Mouse (Mus musculus) midbrain, embryonic 13.5 days (tissue): ENCODE measurements at regions not wholly inside any gene's neighbourhood (a gene's known extent, or its start where the extent isn't known, plus 50 kb on each side); places are given as distances from the start of the nearest gene placed in this dataset.
"Not testable (repeated sequence)": the region's sequence is repeated elsewhere in the genome, so short reads cannot be mapped to it uniquely, and the experiment has no call there.

Experiments used
- ATAC-seq: fragments of 200-750 bp; cut with Nextera tagmentation; 2 replicates; pipeline ENCODE4 v1.8.0; 2017; ENCODE audit warnings: mild to moderate bottlenecking, moderate TSS enrichment, moderate library complexity
- H3K27ac ChIP-seq: fragments of 300-500 bp; sonication (generic); 2 replicates; pipeline ENCODE4 v1.5.1; 2015; ENCODE audit warnings: inconsistent platforms, mild to moderate bottlenecking, moderate library complexity
- H3K27me3 ChIP-seq: fragments of 300-500 bp; sonication (generic); 2 replicates; pipeline ENCODE4 v1.6.1; 2015; ENCODE audit warnings: mild to moderate bottlenecking, inconsistent platforms
- H3K36me3 ChIP-seq: fragments of 300-500 bp; sonication (generic); 2 replicates; pipeline ENCODE4 v1.6.1; 2015; ENCODE audit warnings: mild to moderate bottlenecking, inconsistent platforms
- H3K4me1 ChIP-seq: fragments of 300-500 bp; sonication (generic); replicated peaks from 2 replicates; pipeline ENCODE4 v1.6.1; 2015; ENCODE audit warnings: inconsistent platforms
- H3K4me2 ChIP-seq: fragments of 300-500 bp; sonication (generic); replicated peaks from 2 replicates; pipeline ENCODE4 v1.6.1; 2015; ENCODE audit warnings: moderate library complexity, mild to moderate bottlenecking, inconsistent platforms
- H3K4me3 ChIP-seq: fragments of 300-500 bp; sonication (generic); replicated peaks from 2 replicates; pipeline ENCODE4 v1.5.1; 2015; ENCODE audit warnings: mild to moderate bottlenecking, inconsistent platforms
- H3K9ac ChIP-seq: fragments of 300-500 bp; sonication (generic); replicated peaks from 2 replicates; pipeline ENCODE4 v1.6.1; 2015; ENCODE audit warnings: mild to moderate bottlenecking, inconsistent platforms
- H3K9me3 ChIP-seq: fragments of 300-500 bp; sonication (generic); 2 replicates; pipeline ENCODE4 v1.6.1; 2016; ENCODE audit warnings: mild to moderate bottlenecking, inconsistent platforms
- WGBS: fragments of 180-500 bp; shearing (Covaris S2); methylation state at CpG from one replicate; pipeline ENCODE4 v1.1.7; 2015; 5-methylcytosine and 5-hydroxymethylcytosine counted together

DNA sequence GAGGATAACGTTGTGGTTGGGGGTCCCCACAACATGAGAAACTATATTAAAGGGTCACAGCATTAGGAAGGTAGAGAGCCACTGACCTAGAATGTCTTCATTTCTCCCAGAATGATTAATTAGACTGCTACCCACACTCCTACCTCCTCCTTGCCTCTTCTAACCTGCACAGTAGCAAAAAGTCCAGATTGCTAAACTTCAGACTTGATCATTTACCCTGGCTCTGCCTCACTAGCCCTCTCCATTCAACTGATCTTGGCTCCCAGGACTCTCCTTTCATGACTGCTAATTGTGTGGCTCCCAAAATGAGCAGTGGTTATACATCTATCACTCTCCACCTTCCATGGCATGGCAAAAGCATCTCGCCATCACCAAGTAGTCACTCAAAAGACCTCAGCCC is 88.1 kb downstream of the Hs1bp3 start:
- no peak for ATAC-seq
- H3K27me3 ChIP-seq = no peaks in the 10 kb centered on the region
- no peaks in the 10 kb centered on the region for H3K9me3 ChIP-seq
- 91% methylated on average over 2 of the region's 2 CpGs for WGBS
- H3K27ac ChIP-seq = no peak overlapping the region
- no peaks in the 10 kb centered on the region for H3K4me1 ChIP-seq
- no peak overlapping the region for H3K9ac ChIP-seq
- no peak overlapping the region for H3K4me2 ChIP-seq
- no peaks in the 10 kb centered on the region for H3K36me3 ChIP-seq
- no peak overlapping the region for H3K4me3 ChIP-seq

DNA sequence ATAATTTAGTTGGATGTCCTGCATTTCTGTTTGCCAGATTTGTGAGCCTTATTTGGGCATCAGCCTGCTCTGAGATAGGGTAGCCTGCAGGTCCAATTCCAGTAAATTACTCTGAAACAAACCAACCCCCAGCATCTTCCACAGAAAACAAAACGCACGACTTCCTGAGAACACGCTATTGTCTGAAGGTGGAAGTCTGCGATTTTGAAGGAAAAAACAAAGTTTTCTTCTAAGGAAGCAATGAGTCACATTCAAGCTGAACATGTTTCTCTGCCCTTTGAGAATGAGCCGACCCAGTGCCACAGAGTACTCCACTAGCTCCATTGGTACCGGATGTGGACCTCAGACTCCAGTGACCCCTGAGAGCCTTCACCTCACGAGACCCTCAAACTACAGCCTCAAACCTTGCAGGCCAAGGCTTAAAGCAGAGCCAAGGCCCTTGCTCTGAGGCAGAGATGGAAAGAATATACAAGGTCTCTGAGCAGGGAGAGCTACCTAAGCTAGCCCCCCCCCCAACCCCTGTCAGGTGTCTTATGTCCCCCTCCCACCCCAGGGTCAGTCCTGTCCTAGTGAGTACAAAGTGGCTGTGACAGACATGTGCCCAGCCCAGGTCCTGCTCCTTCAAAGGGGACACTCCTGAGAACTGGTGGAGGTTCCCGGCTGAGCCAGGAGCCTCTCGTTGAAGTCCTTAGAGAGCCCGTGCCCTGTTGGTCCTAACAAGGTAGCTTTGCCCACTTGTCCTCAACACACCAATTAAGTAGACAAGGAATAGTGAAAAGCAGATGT is 87.3 kb downstream of the Hs1bp3 start:
- Histone ChIP-seq H3K9ac (no peak overlapping the region), H3K4me3 (no peak overlapping the region), H3K36me3 (no peaks in the 10 kb centered on the region), H3K27ac (no peak overlapping the region), H3K4me1 (no peaks in the 10 kb centered on the region), H3K9me3 (no peaks in the 10 kb centered on the region), H3K4me2 (no peak overlapping the region), H3K27me3 (no peaks in the 10 kb centered on the region)
- no peak for ATAC-seq
- 92% methylated on average over 10 of the region's 10 CpGs for WGBS

DNA sequence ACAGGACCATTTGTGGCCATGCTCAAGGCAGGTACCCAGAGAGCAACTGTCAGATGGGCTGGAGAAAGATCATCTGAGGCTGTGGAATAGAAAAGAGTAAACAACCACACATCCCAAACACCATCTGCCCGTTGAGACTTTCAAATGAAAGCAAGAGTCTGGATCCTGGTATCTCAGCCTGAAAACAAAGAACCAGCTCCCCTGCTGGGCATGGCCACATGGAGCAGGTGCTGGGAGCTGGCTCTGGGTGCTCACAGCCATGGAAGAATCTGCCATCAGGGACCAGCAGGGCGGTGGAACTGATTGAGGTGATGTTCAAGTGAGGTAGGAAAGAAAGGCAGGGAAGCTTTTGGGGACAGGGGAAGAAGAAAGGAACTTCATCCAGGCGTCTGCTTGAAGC is 85.6 kb downstream of the Hs1bp3 start:
- 68% methylated on average over 3 of the region's 3 CpGs for WGBS
- H3K9ac ChIP-seq = no peak overlapping the region

DNA sequence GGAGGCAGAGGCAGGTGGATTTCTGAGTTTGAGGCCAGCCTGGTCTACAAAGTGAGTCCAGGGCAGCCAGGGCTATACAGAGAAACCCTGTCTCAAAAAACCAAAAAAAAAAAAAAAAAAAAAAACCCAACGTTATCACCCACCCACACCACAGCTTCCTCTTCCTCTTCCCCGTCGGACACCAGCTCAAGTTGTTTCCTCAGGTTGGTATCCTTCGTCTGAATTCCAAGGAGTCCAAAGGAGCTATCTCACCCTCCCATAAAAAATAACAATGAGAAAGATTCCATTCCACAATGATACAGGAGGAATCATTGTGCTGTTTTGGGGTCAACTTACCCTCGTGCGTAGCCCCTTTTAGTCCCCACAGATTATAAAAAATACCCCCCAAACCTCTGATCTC is 83.2 kb downstream of the Hs1bp3 start:
- not testable (repeated sequence) for H3K9ac ChIP-seq, ATAC-seq, H3K9me3 ChIP-seq, H3K4me1 ChIP-seq, H3K4me3 ChIP-seq, H3K36me3 ChIP-seq, H3K27ac ChIP-seq, H3K27me3 ChIP-seq, H3K4me2 ChIP-seq
- 91% methylated on average over 6 of the region's 6 CpGs for WGBS

More for the DNA sequence above, 85.6 kb downstream of the Hs1bp3 start:
- H3K9me3 ChIP-seq = no peaks in the 10 kb centered on the region
- no peaks in the 10 kb centered on the region for H3K27me3 ChIP-seq
- no peak for ATAC-seq
- no peak overlapping the region for H3K4me2 ChIP-seq
- H3K27ac ChIP-seq = no peak overlapping the region
- H3K4me3 ChIP-seq = no peak overlapping the region
- no peaks in the 10 kb centered on the region for H3K36me3 ChIP-seq
- H3K4me1 ChIP-seq = no peaks in the 10 kb centered on the region

DNA sequence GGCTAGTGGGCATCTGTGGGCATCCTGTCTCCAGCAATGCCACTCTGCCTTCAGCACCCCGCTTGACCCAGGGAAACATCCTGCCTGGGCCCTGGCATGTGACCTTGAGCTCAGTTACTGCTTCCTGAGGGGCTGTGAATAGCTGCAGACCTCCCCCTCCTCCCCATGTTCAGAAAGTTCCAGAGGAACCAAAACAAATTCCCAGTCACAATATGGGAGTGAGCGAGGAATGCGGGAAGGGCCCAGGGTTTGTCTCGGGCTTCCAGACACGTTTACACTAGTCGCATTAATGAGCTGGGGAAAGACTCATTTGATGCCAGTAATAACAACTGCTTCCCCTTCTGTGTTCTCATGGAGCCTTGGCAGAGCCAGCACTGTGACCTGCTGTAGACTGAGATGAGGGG is 81.7 kb downstream of the Hs1bp3 start:
- Histone ChIP-seq H3K27me3 (no peaks in the 10 kb centered on the region), H3K4me1 (no peaks in the 10 kb centered on the region), H3K9me3 (no peaks in the 10 kb centered on the region), H3K27ac (no peak overlapping the region), H3K36me3 (no peaks in the 10 kb centered on the region), H3K4me3 (no peak overlapping the region), H3K9ac (no peak overlapping the region), H3K4me2 (no peak overlapping the region)
- 68% methylated on average over 6 of the region's 6 CpGs for WGBS
- no peak for ATAC-seq

DNA sequence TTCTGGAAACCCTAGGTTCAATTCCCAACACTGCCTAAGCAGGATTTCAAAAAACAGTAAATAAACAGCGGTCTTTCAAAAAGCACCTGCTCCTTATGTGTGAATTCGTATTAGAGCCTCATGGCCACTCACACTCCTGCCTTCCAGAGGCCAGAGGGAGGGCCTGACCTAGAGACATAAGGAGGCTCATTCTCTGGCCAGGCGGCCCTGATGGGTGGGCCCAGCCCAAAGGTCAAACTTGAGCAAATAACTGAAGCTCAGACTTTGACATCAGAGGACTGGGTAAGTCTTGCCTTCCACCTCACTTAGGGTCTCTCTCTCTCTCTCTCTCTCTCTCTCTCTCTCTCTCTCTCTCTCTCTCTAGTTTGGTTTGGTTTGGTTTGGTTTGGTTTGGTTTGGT is 80.7 kb downstream of the Hs1bp3 start:
- no peak for ATAC-seq
- Histone ChIP-seq H3K9ac (no peak overlapping the region), H3K9me3 (no peaks in the 10 kb centered on the region), H3K4me3 (no peak overlapping the region), H3K4me2 (no peak overlapping the region), H3K4me1 (no peaks in the 10 kb centered on the region), H3K27ac (no peak overlapping the region), H3K36me3 (no peaks in the 10 kb centered on the region), H3K27me3 (no peaks in the 10 kb centered on the region)
- 86% methylated on average over 3 of the region's 3 CpGs for WGBS
